Mouse (Mus musculus): ENCODE data around the gene Eif2d. TPM values are rescaled to one million over a fixed set of nuclear protein-coding genes. Genes with fewer than 3 reads are reported as not detected.

The Eif2d gene
- polyA plus RNA-seq, 1 experiment from 2014 or later, result 66.1 TPM

GRCm38 (mm10) chr1:131185821-131186506, 33.0 kb downstream of the Eif2d start:
- no peak for ATAC-seq (ENCODE audit: insufficient number of reproducible peaks, insufficient read depth, low FRiP score, low TSS enrichment, low read depth)
- Histone ChIP-seq H3K36me3 (no peaks in the 10 kb centered on the region), H3K9me3 (no peaks in the 10 kb centered on the region), H3K4me1 (replicated peaks) (0 out of 2 replicates have a peak, but pooled peaks cover 7% of the 10 kb centered on the region), H3K4me3 (replicated peaks) (no peak overlapping the region), H3K27ac (no peak overlapping the region), H3K27me3 (no peaks in the 10 kb centered on the region), H3K4me2 (no peak overlapping the region), H3K9ac (replicated peaks) (no peak overlapping the region)
- WGBS, result 75% methylated on average over 13 of the region's 13 CpGs

- no peaks in the 10 kb centered on the region for H3K9me3 ChIP-seq
- H3K27me3 ChIP-seq, result no peaks in the 10 kb centered on the region
- WGBS, result 78% methylated on average over 6 of the region's 6 CpGs
- H3K4me1 ChIP-seq (replicated peaks), result 0 out of 2 replicates have a peak, but pooled peaks cover 7% of the 10 kb centered on the region
- no peak for ATAC-seq (ENCODE audit: insufficient number of reproducible peaks, insufficient read depth, low FRiP score, low TSS enrichment, low read depth)
- H3K36me3 ChIP-seq, result no peaks in the 10 kb centered on the region
- H3K9ac ChIP-seq (replicated peaks), result no peak overlapping the region
- H3K4me3 ChIP-seq (replicated peaks), result no peak overlapping the region
- no peak overlapping the region for H3K4me2 ChIP-seq
- no peak overlapping the region for H3K27ac ChIP-seq
Measured at GRCm38 (mm10) chr1:131186995-131187394, 34.0 kb downstream of the Eif2d start.

GRCm38 (mm10) chr1:131187856-131188255, 34.9 kb downstream of the Eif2d start:
- no peak overlapping the region for H3K9ac ChIP-seq (replicated peaks)
- H3K4me1 ChIP-seq (replicated peaks), result 0 out of 2 replicates have a peak, but pooled peaks cover 7% of the 10 kb centered on the region
- H3K9me3 ChIP-seq, result no peaks in the 10 kb centered on the region
- no peak overlapping the region for H3K27ac ChIP-seq
- H3K36me3 ChIP-seq, result no peaks in the 10 kb centered on the region
- WGBS, result 91% methylated on average over 5 of the region's 5 CpGs
- H3K4me3 ChIP-seq (replicated peaks), result no peak overlapping the region
- H3K27me3 ChIP-seq, result no peaks in the 10 kb centered on the region
- H3K4me2 ChIP-seq, result no peak overlapping the region
- no peak for ATAC-seq (ENCODE audit: insufficient number of reproducible peaks, insufficient read depth, low FRiP score, low TSS enrichment, low read depth)

GRCm38 (mm10) chr1:131188655-131189054, 35.7 kb downstream of the Eif2d start:
- Histone ChIP-seq H3K9ac (replicated peaks) (no peak overlapping the region), H3K27me3 (no peaks in the 10 kb centered on the region), H3K36me3 (no peaks in the 10 kb centered on the region), H3K27ac (no peak overlapping the region), H3K4me2 (no peak overlapping the region), H3K4me3 (replicated peaks) (no peak overlapping the region), H3K4me1 (replicated peaks) (0 out of 2 replicates have a peak, but pooled peaks cover 7% of the 10 kb centered on the region), H3K9me3 (no peaks in the 10 kb centered on the region)
- WGBS, result 94% methylated on average over 5 of the region's 5 CpGs
- ATAC-seq (ENCODE audit: insufficient number of reproducible peaks, insufficient read depth, low FRiP score, low TSS enrichment, low read depth), result no peak

GRCm38 (mm10) chr1:131193746-131194145, 40.8 kb downstream of the Eif2d start:
- no peak overlapping the region for H3K9ac ChIP-seq (replicated peaks)
- H3K4me3 ChIP-seq (replicated peaks), result no peak overlapping the region
- H3K4me1 ChIP-seq (replicated peaks), result peaks cover 8% of the 10 kb centered on the region
- no peak overlapping the region for H3K4me2 ChIP-seq
- no peaks in the 10 kb centered on the region for H3K9me3 ChIP-seq
- H3K27ac ChIP-seq, result no peak overlapping the region
- 49% methylated on average over 3 of the region's 3 CpGs for WGBS
- ATAC-seq (ENCODE audit: insufficient number of reproducible peaks, insufficient read depth, low FRiP score, low TSS enrichment, low read depth), result no peak
- H3K27me3 ChIP-seq, result no peaks in the 10 kb centered on the region
- H3K36me3 ChIP-seq, result no peaks in the 10 kb centered on the region

GRCm38 (mm10) chr1:131195653-131196052, 42.7 kb downstream of the Eif2d start:
- no peaks in the 10 kb centered on the region for H3K27me3 ChIP-seq
- H3K4me3 ChIP-seq (replicated peaks), result no peak overlapping the region
- H3K9me3 ChIP-seq, result no peaks in the 10 kb centered on the region
- ATAC-seq (ENCODE audit: insufficient number of reproducible peaks, insufficient read depth, low FRiP score, low TSS enrichment, low read depth), result no peak
- no peak overlapping the region for H3K27ac ChIP-seq
- no peak overlapping the region for H3K9ac ChIP-seq (replicated peaks)
- H3K4me1 ChIP-seq (replicated peaks), result peaks cover 25% of the 10 kb centered on the region
- 84% methylated on average over 7 of the region's 7 CpGs for WGBS
- no peak overlapping the region for H3K4me2 ChIP-seq
- H3K36me3 ChIP-seq, result no peaks in the 10 kb centered on the region

GRCm38 (mm10) chr1:131196107-131196506, 43.1 kb downstream of the Eif2d start:
- H3K9ac ChIP-seq (replicated peaks), result no peak overlapping the region
- no peak overlapping the region for H3K27ac ChIP-seq
- 62% methylated on average over 2 of the region's 2 CpGs for WGBS
- H3K27me3 ChIP-seq, result no peaks in the 10 kb centered on the region
- no peaks in the 10 kb centered on the region for H3K9me3 ChIP-seq
- no peaks in the 10 kb centered on the region for H3K36me3 ChIP-seq
- H3K4me1 ChIP-seq (replicated peaks), result peaks cover 25% of the 10 kb centered on the region
- no peak overlapping the region for H3K4me3 ChIP-seq (replicated peaks)
- no peak overlapping the region for H3K4me2 ChIP-seq
- ATAC-seq (ENCODE audit: insufficient number of reproducible peaks, insufficient read depth, low FRiP score, low TSS enrichment, low read depth), result no peak

GRCm38 (mm10) chr1:131198417-131198960, 45.5 kb downstream of the Eif2d start:
- no peak overlapping the region for H3K9ac ChIP-seq (replicated peaks)
- H3K36me3 ChIP-seq, result no peaks in the 10 kb centered on the region
- H3K4me1 ChIP-seq (replicated peaks), result peaks cover 25% of the 10 kb centered on the region
- ATAC-seq (ENCODE audit: insufficient number of reproducible peaks, insufficient read depth, low FRiP score, low TSS enrichment, low read depth), result no peak
- H3K4me3 ChIP-seq (replicated peaks), result no peak overlapping the region
- no peaks in the 10 kb centered on the region for H3K9me3 ChIP-seq
- WGBS, result 55% methylated on average over 9 of the region's 9 CpGs
- H3K4me2 ChIP-seq, result no peak overlapping the region
- no peaks in the 10 kb centered on the region for H3K27me3 ChIP-seq
- H3K27ac ChIP-seq, result no peak overlapping the region

- Histone ChIP-seq H3K9me3 (no peaks in the 10 kb centered on the region), H3K4me1 (replicated peaks) (peaks cover 25% of the 10 kb centered on the region), H3K27me3 (no peaks in the 10 kb centered on the region), H3K36me3 (no peaks in the 10 kb centered on the region), H3K9ac (replicated peaks) (no peak overlapping the region), H3K4me2 (no peak overlapping the region), H3K27ac (no peak overlapping the region), H3K4me3 (replicated peaks) (no peak overlapping the region)
- ATAC-seq (ENCODE audit: insufficient number of reproducible peaks, insufficient read depth, low FRiP score, low TSS enrichment, low read depth), result no peak
- 58% methylated on average over 18 of the region's 18 CpGs for WGBS
Measured at GRCm38 (mm10) chr1:131199118-131199821, 46.3 kb downstream of the Eif2d start.

- Histone ChIP-seq H3K9me3 (no peaks in the 10 kb centered on the region), H3K4me3 (replicated peaks) (no peak overlapping the region), H3K4me2 (no peak overlapping the region), H3K4me1 (replicated peaks) (peaks cover 25% of the 10 kb centered on the region), H3K27ac (no peak overlapping the region), H3K36me3 (no peaks in the 10 kb centered on the region), H3K9ac (replicated peaks) (no peak overlapping the region), H3K27me3 (no peaks in the 10 kb centered on the region)
- ATAC-seq (ENCODE audit: insufficient number of reproducible peaks, insufficient read depth, low FRiP score, low TSS enrichment, low read depth), result no peak
- 58% methylated on average over 12 of the region's 12 CpGs for WGBS
Measured at GRCm38 (mm10) chr1:131199976-131200375, 47.0 kb downstream of the Eif2d start.

GRCm38 (mm10) chr1:131200588-131200987, 47.6 kb downstream of the Eif2d start:
- no peak for ATAC-seq (ENCODE audit: insufficient number of reproducible peaks, insufficient read depth, low FRiP score, low TSS enrichment, low read depth)

More at GRCm38 (mm10) chr1:131200588-131200987, 47.6 kb downstream of the Eif2d start:
- H3K27me3 ChIP-seq, result no peaks in the 10 kb centered on the region
- no peak overlapping the region for H3K4me2 ChIP-seq
- H3K4me1 ChIP-seq (replicated peaks), result peaks cover 25% of the 10 kb centered on the region
- no peak overlapping the region for H3K27ac ChIP-seq
- 64% methylated on average over 10 of the region's 10 CpGs for WGBS
- no peak overlapping the region for H3K4me3 ChIP-seq (replicated peaks)
- H3K9ac ChIP-seq (replicated peaks), result no peak overlapping the region
- no peaks in the 10 kb centered on the region for H3K36me3 ChIP-seq
- H3K9me3 ChIP-seq, result no peaks in the 10 kb centered on the region
